Mouse (Mus musculus) heart, adult 2 months (tissue): ENCODE measurements around the gene Naa16.

Source experiments
- CTCF ChIP-seq: fragments of 200-600 bp; IDR thresholded peaks from 2 replicates; pipeline ENCODE4 v1.8.1; 2022; ENCODE audit warnings: antibody characterized with exemption, mild to moderate bottlenecking, moderate library complexity
- POLR2A ChIP-seq: fragments of 200-500 bp; IDR thresholded peaks from 2 replicates; pipeline ENCODE4 v1.6.1; 2011; ENCODE audit warnings: mild to moderate bottlenecking, low read depth, low read length, control low read depth; ENCODE audit not compliant: insufficient read depth

GRCm38 (mm10) chr14:79388304-79388703 is 2.3 kb downstream of the Naa16 start:
- TF ChIP-seq CTCF (no peak), POLR2A (no peak)
